Mouse (Mus musculus) spleen, adult 18-20 months (tissue): ENCODE data around the gene Bclaf3.

Experiments used
- DNase-seq, 2 experiments: peaks; one replicate each; pipeline ENCODE4 v3.0.0; 2022; ENCODE audit warnings: mixed read lengths in 2 of 2

The Bclaf3 gene

GRCm38 (mm10) chrX:159627588-159628566 lies 101.4 kb downstream of the Bclaf3 start:
- peak; percentile 47 to 50 for DNase-seq

- no peak for DNase-seq
Observed at GRCm38 (mm10) chrX:159628629-159629028, 102.1 kb downstream of the Bclaf3 start.

GRCm38 (mm10) chrX:159629203-159629602 lies 102.7 kb downstream of the Bclaf3 start:
- no peak for DNase-seq

GRCm38 (mm10) chrX:159638500-159639227 lies 112.2 kb downstream of the Bclaf3 start:
- no peak for DNase-seq

GRCm38 (mm10) chrX:159639991-159640390 lies 113.5 kb downstream of the Bclaf3 start:
- DNase-seq = no peak
